Mouse (Mus musculus) heart, postnatal 0 days (tissue): ENCODE measurements around the gene Olfr620.

Experiments used
- CTCF ChIP-seq: IDR thresholded peaks from 2 replicates; pipeline ENCODE4 v1.5.1; 2016; ENCODE audit warnings: antibody characterized with exemption, control low read depth, low read depth
- EP300 ChIP-seq: IDR thresholded peaks from 2 replicates; pipeline ENCODE4 v1.6.1; 2016; ENCODE audit warnings: antibody characterized with exemption, low read depth

- TF ChIP-seq CTCF: no peak
- no peak for TF ChIP-seq EP300
These were observed at the start of gene Olfr620 for GRCm38 (mm10) chr7:103612434-103612833.
